Comparison of ENCODE assay signal across 8 mouse cellular contexts in genomic region chr17:24696011-24696697, GRCm38 (mm10). TPM values are rescaled to one million over a fixed set of nuclear protein-coding genes. Genes with fewer than 3 reads are reported as not detected.
A peak's percentile ranks its signal among the peaks of the same experiment; 100 is the strongest.
DNase-seq lines count a peak whose midpoint lies in the region; ATAC-seq and TF ChIP-seq lines count a peak whose summit lies in the region.

Gene Gfer (minus strand): TSS chr17:24696156.
Gene Noxo1 (plus strand): TSS chr17:24696234.

- peak within 1 kb of the TSS; percentile 84 for H3K27ac ChIP-seq in heart, embryonic 13.5 days (replicated peaks)
- peak within 1 kb of the TSS; percentile 67 for H3K27ac ChIP-seq in liver, embryonic 14.5 days
- H3K27ac ChIP-seq in neural tube, embryonic 11.5 days (ENCODE audit: low read depth, low read length), result peak within 1 kb of the TSS; percentile 47
- peak within 1 kb of the TSS; percentile 91 for H3K27ac ChIP-seq in stomach, embryonic 16.5 days (ENCODE audit: low read length)

- TF ChIP-seq CTCF in brain, embryonic 14.5 days (IDR thresholded peaks at IDR 0.05; ENCODE audit: borderline replicate concordance, extremely low read depth, insufficient read depth, insufficient read length), result peak; percentile 34; the same call in 1 of the 2 replicates
- TF ChIP-seq CTCF in liver, embryonic 14.5 days (IDR thresholded peaks at IDR 0.05; ENCODE audit: low read depth), result peak; percentile 14; the same call in 1 of the 2 replicates

- peaks cover 22% of the 10 kb centered on the region for H3K27me3 ChIP-seq in erythroblast, embryonic 14.5 days (ENCODE audit: control insufficient read depth)
- H3K27me3 ChIP-seq in heart, embryonic 13.5 days (replicated peaks), result peaks cover 3% of the 10 kb centered on the region
- H3K27me3 ChIP-seq in liver, embryonic 14.5 days (ENCODE audit: control insufficient read depth, insufficient read depth, low read length), result peaks cover under 1% of the 10 kb centered on the region
- no peaks in the 10 kb centered on the region; the same call in 1 of the 2 replicates for H3K27me3 ChIP-seq in neural tube, embryonic 11.5 days (ENCODE audit: control insufficient read depth, insufficient read depth, low read length)
- peaks cover 4% of the 10 kb centered on the region; the same call in 1 of the 2 replicates for H3K27me3 ChIP-seq in stomach, embryonic 16.5 days (ENCODE audit: control insufficient read depth, insufficient read depth, low read length)

- ATAC-seq in heart, embryonic 13.5 days (ENCODE audit: extremely low read depth, insufficient number of reproducible peaks, low FRiP score, low TSS enrichment), result peak; percentile 93
- peak; percentile 94 for ATAC-seq in liver, embryonic 14.5 days (ENCODE audit: insufficient read depth)
- peak; percentile 90 for ATAC-seq in neural tube, embryonic 11.5 days (ENCODE audit: insufficient read depth, low FRiP score, low TSS enrichment)
- peak; percentile 94 for ATAC-seq in stomach, embryonic 16.5 days (ENCODE audit: insufficient read depth, low FRiP score)

- no peaks in the 10 kb centered on the region for H3K9me3 ChIP-seq in erythroblast, embryonic 14.5 days (ENCODE audit: control insufficient read depth, low read length)
- H3K9me3 ChIP-seq in heart, embryonic 13.5 days, result no peaks in the 10 kb centered on the region
- H3K9me3 ChIP-seq in liver, embryonic 14.5 days (ENCODE audit: control insufficient read depth, low read length), result no peaks in the 10 kb centered on the region
- no peaks in the 10 kb centered on the region for H3K9me3 ChIP-seq in neural tube, embryonic 11.5 days (ENCODE audit: control insufficient read depth, low read length)
- H3K9me3 ChIP-seq in stomach, embryonic 16.5 days (replicated peaks; ENCODE audit: control insufficient read depth, low read length), result no peaks in the 10 kb centered on the region

- WGBS in heart, embryonic 13.5 days, result under 1% methylated on average over 59 of the region's 76 CpGs
- under 1% methylated on average over 76 of the region's 76 CpGs for WGBS in liver, embryonic 14.5 days (ENCODE audit: insufficient replicate concordance)
- under 1% methylated on average over 53 of the region's 76 CpGs for WGBS in neural tube, embryonic 11.5 days
- under 1% methylated on average over 73 of the region's 76 CpGs for whole genome bisulfite sequencing in stomach, embryonic 16.5 days

- peak within 1 kb of the TSS; percentile 92 for H3K4me2 ChIP-seq in heart, embryonic 13.5 days
- peak within 1 kb of the TSS; percentile 80 for H3K4me2 ChIP-seq in liver, embryonic 14.5 days (ENCODE audit: low read depth)
- peak within 1 kb of the TSS; percentile 68 for H3K4me2 ChIP-seq in neural tube, embryonic 11.5 days (ENCODE audit: low read depth)
- H3K4me2 ChIP-seq in stomach, embryonic 16.5 days (ENCODE audit: low read depth, low read length), result peak within 1 kb of the TSS; percentile 88

- peak within 1 kb of the TSS; percentile 94 for H3K9ac ChIP-seq in heart, embryonic 13.5 days
- peak within 1 kb of the TSS; percentile 80 for H3K9ac ChIP-seq in liver, embryonic 14.5 days (replicated peaks)
- peak within 1 kb of the TSS; percentile 87 for H3K9ac ChIP-seq in neural tube, embryonic 11.5 days (ENCODE audit: low read length)
- H3K9ac ChIP-seq in stomach, embryonic 16.5 days (ENCODE audit: low read length), result peak within 1 kb of the TSS; percentile 92

- H3K4me1 ChIP-seq in erythroblast, embryonic 14.5 days (ENCODE audit: control insufficient read depth), result peaks cover 45% of the 10 kb centered on the region
- peaks cover 29% of the 10 kb centered on the region for H3K4me1 ChIP-seq in heart, embryonic 13.5 days
- peaks cover 6 to 8% of the 10 kb centered on the region in 2 experiments for H3K4me1 ChIP-seq in liver, embryonic 14.5 days (replicated peaks; ENCODE audit: control insufficient read depth in 2 of 2, insufficient read depth in 2 of 2, low read length in 1 of 2)
- H3K4me1 ChIP-seq in neural tube, embryonic 11.5 days (ENCODE audit: control insufficient read depth, insufficient read depth, low read length), result peaks cover 13% of the 10 kb centered on the region
- H3K4me1 ChIP-seq in stomach, embryonic 16.5 days (ENCODE audit: control insufficient read depth, insufficient read depth, low read length), result peaks cover 24% of the 10 kb centered on the region

- peak; percentile 71 for TF ChIP-seq POLR2A in brain, embryonic 14.5 days (IDR thresholded peaks at IDR 0.05; ENCODE audit: borderline replicate concordance, extremely low read depth, insufficient read depth, insufficient read length, poor library complexity, severe bottlenecking)

- H3K4me3 ChIP-seq in erythroblast, embryonic 14.5 days (replicated peaks), result peak within 1 kb of the TSS; percentile 96
- H3K4me3 ChIP-seq in heart, embryonic 13.5 days, result peak within 1 kb of the TSS; percentile 89
- peak within 1 kb of the TSS; percentile 83 to 96 for H3K4me3 ChIP-seq in liver, embryonic 14.5 days (ENCODE audit: insufficient read depth in 1 of 2, low read depth in 2 of 2, low read length in 2 of 2)
- peak within 1 kb of the TSS; percentile 85 for H3K4me3 ChIP-seq in neural tube, embryonic 11.5 days (ENCODE audit: low read depth, low read length)
- peak within 1 kb of the TSS; percentile 83 for H3K4me3 ChIP-seq in stomach, embryonic 16.5 days (replicated peaks; ENCODE audit: low read length)

- no peak for TF ChIP-seq EP300 in liver, embryonic 14.5 days (IDR thresholded peaks at IDR 0.05; ENCODE audit: low read depth)

- peaks cover 39% of the 10 kb centered on the region for H3K36me3 ChIP-seq in erythroblast, embryonic 14.5 days (ENCODE audit: control insufficient read depth)
- H3K36me3 ChIP-seq in heart, embryonic 13.5 days, result peaks cover 40% of the 10 kb centered on the region
- H3K36me3 ChIP-seq in liver, embryonic 14.5 days (replicated peaks; ENCODE audit: control insufficient read depth, insufficient read depth, low read depth), result peaks cover 3% of the 10 kb centered on the region
- H3K36me3 ChIP-seq in neural tube, embryonic 11.5 days (ENCODE audit: control insufficient read depth, insufficient read depth, low read length), result peaks cover 13% of the 10 kb centered on the region
- no peaks in the 10 kb centered on the region; the same call in none of the 2 replicates for H3K36me3 ChIP-seq in stomach, embryonic 16.5 days (ENCODE audit: control insufficient read depth, insufficient read depth, low read length)

- DNase-seq in CD4-positive helper T cell, adult 2 months (ENCODE audit: low read depth, low spot score), result peak; percentile 91
- peak; percentile 93 for DNase-seq in brain, embryonic 14.5 days (ENCODE audit: low read depth)
- peak; percentile 95 for DNase-seq in kidney, postnatal 10 days
- peak; percentile 71 to 76 (median 75) for DNase-seq in liver, embryonic 14.5 days (ENCODE audit: low read depth in 3 of 3, low spot score in 3 of 3)
- peak; percentile 92 for DNase-seq in neural tube, embryonic 11.5 days (ENCODE audit: low spot score)

RNA-seq across cellular contexts. Expression of gene Gfer, which starts in this region (rescaled TPM):
- polyA plus RNA-seq in brain, embryonic 14.5 days (2012; rRNA removed), result 28.8 and 29.2 TPM in 2 replicates
- 6.4 and 9.0 TPM in 2 replicates for polyA plus RNA-seq in erythroblast, embryonic 14.5 days (2012)
- polyA plus RNA-seq in heart, embryonic 13.5 days (2015; fragmentation: Nextera tagmentation; extraction: Ambion mirVana), result 31.4 and 31.9 TPM in 2 replicates
- polyA plus RNA-seq in liver, embryonic 14.5 days (2012; rRNA removed), result 13.9 and 19.5 TPM in 2 replicates
- polyA plus RNA-seq in liver, embryonic 14.5 days (2014; fragmentation: Nextera tagmentation; extraction: Ambion mirVana), result 30.2 and 32.3 TPM in 2 replicates
- 50.8 and 53.0 TPM in 2 replicates for polyA plus RNA-seq in neural tube, embryonic 11.5 days (2014; fragmentation: Nextera tagmentation; extraction: Ambion mirVana)
- polyA plus RNA-seq in stomach, embryonic 16.5 days (2015; fragmentation: Nextera tagmentation; extraction: Ambion mirVana), result 34.5 and 35.2 TPM in 2 replicates

RNA-seq across cellular contexts. Expression of gene Noxo1, which starts in this region (rescaled TPM):
- polyA plus RNA-seq in brain, embryonic 14.5 days (2012; rRNA removed), result 7.6 and 10.7 TPM in 2 replicates
- polyA plus RNA-seq in erythroblast, embryonic 14.5 days (2012), result 0.02 TPM in 1 of 2 replicates, not detected in the other
- polyA plus RNA-seq in heart, embryonic 13.5 days (2015; fragmentation: Nextera tagmentation; extraction: Ambion mirVana), result 1.1 TPM in 2 replicates
- 0.87 and 0.97 TPM in 2 replicates for polyA plus RNA-seq in liver, embryonic 14.5 days (2012; rRNA removed)
- polyA plus RNA-seq in liver, embryonic 14.5 days (2014; fragmentation: Nextera tagmentation; extraction: Ambion mirVana), result 0.25 and 0.30 TPM in 2 replicates
- polyA plus RNA-seq in neural tube, embryonic 11.5 days (2014; fragmentation: Nextera tagmentation; extraction: Ambion mirVana), result 1.5 and 1.8 TPM in 2 replicates
- 3.8 and 5.8 TPM in 2 replicates for polyA plus RNA-seq in stomach, embryonic 16.5 days (2015; fragmentation: Nextera tagmentation; extraction: Ambion mirVana)

Comparison
In these comparisons a context has a peak if more than half of its experiments do, and no peak if none do; other contexts are left out.
1. Peak in every context shown above with its lines: DNase-seq, ATAC-seq, H3K4me3 ChIP-seq and H3K27ac ChIP-seq.